Mouse (Mus musculus): ENCODE data around the gene Cyren. TPM values are rescaled to one million over a fixed set of nuclear protein-coding genes. Genes with fewer than 3 reads are reported as not detected.
A peak's percentile ranks its signal among the peaks of the same experiment; 100 is the strongest.

Cyren gene
- polyA plus RNA-seq, 1 experiment from 2014 or later: 15.2 TPM

GRCm38 (mm10) chr6:34862791-34863403 lies 15.0 kb downstream of the Cyren start, which contains the start of gene Tmem140:
Gene Tmem140, plus strand, starts transcription at chr6:34863146.
- Histone ChIP-seq H3K9me3 (ENCODE audit: low read length) (no peaks in the 10 kb centered on the region), H3K27me3 (ENCODE audit: insufficient read depth, low read length) (no peaks in the 10 kb centered on the region), H3K36me3 (ENCODE audit: insufficient read depth, low read length) (no peaks in the 10 kb centered on the region), H3K27ac (ENCODE audit: low read length) (0 out of 2 replicates have a peak within 1 kb of the TSS, but pooled peaks have one; percentile 12), H3K9ac (replicated peaks; ENCODE audit: low read length) (peak within 1 kb of the TSS; percentile 55), H3K4me2 (replicated peaks; ENCODE audit: low read depth, low read length) (peak within 1 kb of the TSS; percentile 45), H3K4me3 (ENCODE audit: low read length) (peak within 1 kb of the TSS; percentile 30), H3K4me1 (ENCODE audit: insufficient read depth, low read length) (peaks cover 28% of the 10 kb centered on the region)
- 0 out of 2 replicates have a peak, but pooled peaks have one; percentile 27 for ATAC-seq (ENCODE audit: low FRiP score, low TSS enrichment)
- WGBS: 16% methylated on average over 11 of the region's 11 CpGs

- Histone ChIP-seq H3K4me3 (ENCODE audit: low read length) (peak overlapping the region; percentile 30; the same call in 1 of the 2 replicates), H3K4me1 (ENCODE audit: insufficient read depth, low read length) (peaks cover 28% of the 10 kb centered on the region), H3K9me3 (ENCODE audit: low read length) (0 out of 2 replicates have a peak, but pooled peaks cover 1% of the 10 kb centered on the region), H3K27me3 (ENCODE audit: insufficient read depth, low read length) (no peaks in the 10 kb centered on the region), H3K27ac (ENCODE audit: low read length) (no peak overlapping the region), H3K9ac (replicated peaks; ENCODE audit: low read length) (no peak overlapping the region), H3K4me2 (replicated peaks; ENCODE audit: low read depth, low read length) (peak overlapping the region; percentile 45; the same call in 1 of the 2 replicates), H3K36me3 (ENCODE audit: insufficient read depth, low read length) (no peaks in the 10 kb centered on the region)
- 94% methylated on average over 6 of the region's 6 CpGs for WGBS
- ATAC-seq (ENCODE audit: low FRiP score, low TSS enrichment): no peak
These were observed 15.5 kb downstream of the Cyren start for GRCm38 (mm10) chr6:34862381-34862780.

- no peaks in the 10 kb centered on the region for H3K27me3 ChIP-seq (ENCODE audit: insufficient read depth, low read length)
- no peak for ATAC-seq (ENCODE audit: low FRiP score, low TSS enrichment)
- WGBS: 86% methylated on average over 11 of the region's 11 CpGs
These were observed 16.3 kb downstream of the Cyren start for GRCm38 (mm10) chr6:34861546-34862053.

GRCm38 (mm10) chr6:34832352-34832751 lies 45.5 kb downstream of the Cyren start:
- WGBS: 93% methylated on average over 5 of the region's 5 CpGs
- H3K4me1 ChIP-seq (ENCODE audit: insufficient read depth, low read length): no peaks in the 10 kb centered on the region
- no peak overlapping the region for H3K4me2 ChIP-seq (replicated peaks; ENCODE audit: low read depth, low read length)
- no peak for ATAC-seq (ENCODE audit: low FRiP score, low TSS enrichment)
- no peaks in the 10 kb centered on the region for H3K27me3 ChIP-seq (ENCODE audit: insufficient read depth, low read length)
- no peak overlapping the region for H3K4me3 ChIP-seq (ENCODE audit: low read length)
- no peaks in the 10 kb centered on the region for H3K9me3 ChIP-seq (ENCODE audit: low read length)
- no peak overlapping the region for H3K9ac ChIP-seq (replicated peaks; ENCODE audit: low read length)
- no peak overlapping the region for H3K27ac ChIP-seq (ENCODE audit: low read length)
- no peaks in the 10 kb centered on the region for H3K36me3 ChIP-seq (ENCODE audit: insufficient read depth, low read length)

More at GRCm38 (mm10) chr6:34861546-34862053, 16.3 kb downstream of the Cyren start:
- H3K9ac ChIP-seq (replicated peaks; ENCODE audit: low read length): no peak overlapping the region
- 0 out of 2 replicates have a peak, but pooled peaks cover 4% of the 10 kb centered on the region for H3K9me3 ChIP-seq (ENCODE audit: low read length)
- no peak overlapping the region for H3K4me2 ChIP-seq (replicated peaks; ENCODE audit: low read depth, low read length)
- no peaks in the 10 kb centered on the region for H3K36me3 ChIP-seq (ENCODE audit: insufficient read depth, low read length)
- H3K27ac ChIP-seq (ENCODE audit: low read length): no peak overlapping the region
- no peak overlapping the region for H3K4me3 ChIP-seq (ENCODE audit: low read length)
- peaks cover 23% of the 10 kb centered on the region for H3K4me1 ChIP-seq (ENCODE audit: insufficient read depth, low read length)

- Histone ChIP-seq H3K4me1 (ENCODE audit: insufficient read depth, low read length) (no peaks in the 10 kb centered on the region), H3K27ac (ENCODE audit: low read length) (no peak overlapping the region), H3K4me3 (ENCODE audit: low read length) (no peak overlapping the region), H3K9me3 (ENCODE audit: low read length) (no peaks in the 10 kb centered on the region), H3K36me3 (ENCODE audit: insufficient read depth, low read length) (no peaks in the 10 kb centered on the region), H3K9ac (replicated peaks; ENCODE audit: low read length) (no peak overlapping the region), H3K27me3 (ENCODE audit: insufficient read depth, low read length) (no peaks in the 10 kb centered on the region), H3K4me2 (replicated peaks; ENCODE audit: low read depth, low read length) (no peak overlapping the region)
- no peak for ATAC-seq (ENCODE audit: low FRiP score, low TSS enrichment)
These were observed 53.5 kb downstream of the Cyren start for GRCm38 (mm10) chr6:34824406-34824805.

Other genes with a start within 250 kb of the Cyren start
- 4.7 TPM in 2 replicates for gene Agbl3, start 97.6 kb downstream of the Cyren start, polyA plus RNA-seq (2015; fragmentation: Nextera tagmentation; extraction: Ambion mirVana)
- 2.8 and 3.1 TPM in 2 replicates for gene Tmem140, start 14.9 kb downstream of the Cyren start, polyA plus RNA-seq (2015; fragmentation: Nextera tagmentation; extraction: Ambion mirVana)
- 11.2 and 11.3 TPM in 2 replicates for gene Wdr91, start 32.8 kb upstream of the Cyren start, polyA plus RNA-seq (2015; fragmentation: Nextera tagmentation; extraction: Ambion mirVana)
- gene Stra8, start 42.1 kb upstream of the Cyren start, polyA plus RNA-seq (2015; fragmentation: Nextera tagmentation; extraction: Ambion mirVana): not detected in 2 replicates
- 0.27 and 0.35 TPM in 2 replicates for gene Slc23a4, start 110.3 kb upstream of the Cyren start, polyA plus RNA-seq (2015; fragmentation: Nextera tagmentation; extraction: Ambion mirVana)

Data from kidney, embryonic 16.5 days (tissue).